Mouse (Mus musculus) midbrain, postnatal 0 days (tissue): ENCODE results near the gene Ctr9. TPM values are rescaled to one million over a fixed set of nuclear protein-coding genes. Genes with fewer than 3 reads are reported as not detected.
A peak's percentile ranks its signal among the peaks of the same experiment; 100 is the strongest.

Experiments used
- ATAC-seq: fragments of 200-750 bp; cut with Nextera tagmentation; 2 replicates; pipeline ENCODE4 v1.8.0; 2017; ENCODE audit warnings: moderate number of reproducible peaks, mild to moderate bottlenecking, moderate TSS enrichment, moderate library complexity; ENCODE audit not compliant: low FRiP score
- DNase-seq: peaks from one replicate; pipeline ENCODE4 v3.0.0-alpha.2; 2015; ENCODE audit warnings: low spot score
- H3K27ac ChIP-seq: fragments of 300-500 bp; sonication (generic); 2 replicates; pipeline ENCODE4 v1.5.1; 2014; ENCODE audit warnings: low read depth, mild to moderate bottlenecking, low read length, mixed read lengths
- H3K27me3 ChIP-seq: fragments of 300-500 bp; sonication (generic); 2 replicates; pipeline ENCODE4 v1.6.1; 2014; ENCODE audit warnings: low read length, control low read depth, mixed read lengths; ENCODE audit not compliant: insufficient read depth
- H3K36me3 ChIP-seq: fragments of 300-500 bp; sonication (generic); 2 replicates; pipeline ENCODE4 v1.6.1; 2014; ENCODE audit warnings: low read length, control low read depth, mixed read lengths; ENCODE audit not compliant: insufficient read depth
- H3K4me1 ChIP-seq: fragments of 300-500 bp; sonication (generic); 2 replicates; pipeline ENCODE4 v1.6.1; 2014; ENCODE audit warnings: mild to moderate bottlenecking, control low read depth, antibody characterized with exemption, low read length, mixed read lengths; ENCODE audit not compliant: insufficient read depth
- H3K4me2 ChIP-seq: fragments of 300-500 bp; sonication (generic); 2 replicates; pipeline ENCODE4 v1.6.1; 2014; ENCODE audit warnings: low read depth, mild to moderate bottlenecking, low read length, mixed read lengths; ENCODE audit not compliant: poor library complexity, severe bottlenecking
- H3K4me3 ChIP-seq: fragments of 300-500 bp; sonication (generic); 2 replicates; pipeline ENCODE4 v1.5.1; 2014; ENCODE audit warnings: low read depth, mild to moderate bottlenecking, low read length, moderate library complexity
- H3K9ac ChIP-seq: fragments of 300-500 bp; sonication (generic); replicated peaks from 2 replicates; pipeline ENCODE4 v1.6.1; 2014; ENCODE audit warnings: mild to moderate bottlenecking, low read length, moderate library complexity, mixed read lengths; ENCODE audit not compliant: poor library complexity, severe bottlenecking
- H3K9me3 ChIP-seq: fragments of 300-500 bp; sonication (generic); 2 replicates; pipeline ENCODE4 v1.6.1; 2016; ENCODE audit warnings: low read length, control low read depth
- CTCF ChIP-seq: IDR thresholded peaks from 2 replicates; pipeline ENCODE4 v1.5.1; 2016; ENCODE audit warnings: antibody characterized with exemption, mild to moderate bottlenecking
- WGBS: fragments of 180-500 bp; shearing (Covaris S2); extraction: QIAGEN DNeasy Blood & Tissue Kit; methylation state at CpG from one replicate; pipeline ENCODE4 v1.1.7; 2014; 5-methylcytosine and 5-hydroxymethylcytosine counted together
- polyA plus RNA-seq: library from polyadenylated mRNA; unstranded; fragments of >200 nt; fragmentation: Nextera tagmentation; extraction: Ambion mirVana; gene quantifications from 2 replicates; pipeline ENCODE4 v1.2.1, GENCODE M21; 2015
- total RNA-seq: library from RNA; depleted of rRNA; stranded (reverse); fragments of >200 nt; gene quantifications from 2 replicates; pipeline ENCODE4 v1.2.3, GENCODE M21; 2014

Gene Ctr9
- total and polyA plus RNA-seq, 2 experiments from 2014 or later, result 38.7 to 63.3 TPM

- H3K36me3 ChIP-seq, result no peaks in the 10 kb centered on the region
- H3K9me3 ChIP-seq, result no peaks in the 10 kb centered on the region
- WGBS, result 85% methylated on average over 4 of the region's 4 CpGs
- H3K9ac ChIP-seq, result no peak overlapping the region
- no peak for TF ChIP-seq CTCF
- no peaks in the 10 kb centered on the region for H3K27me3 ChIP-seq
- ATAC-seq (no peak), DNase-seq (no peak)
- H3K4me2 ChIP-seq, result no peak overlapping the region
- H3K4me1 ChIP-seq, result no peaks in the 10 kb centered on the region
- H3K27ac ChIP-seq, result no peak overlapping the region
- no peak overlapping the region for H3K4me3 ChIP-seq
Observed at GRCm38 (mm10) chr7:111020814-111021213, 7.9 kb upstream of the Ctr9 start.

GRCm38 (mm10) chr7:111024068-111024594 lies 4.6 kb upstream of the Ctr9 start:
- peak overlapping the region; percentile 12; the same call in 1 of the 2 replicates for H3K27ac ChIP-seq
- WGBS, result 17% methylated on average over 8 of the region's 8 CpGs
- no peak overlapping the region for H3K9ac ChIP-seq
- H3K4me3 ChIP-seq, result no peak overlapping the region
- no peaks in the 10 kb centered on the region for H3K9me3 ChIP-seq
- H3K27me3 ChIP-seq, result no peaks in the 10 kb centered on the region
- no peak overlapping the region for H3K4me2 ChIP-seq
- no peaks in the 10 kb centered on the region for H3K36me3 ChIP-seq
- no peak for TF ChIP-seq CTCF
- ATAC-seq (no peak), DNase-seq (peak; percentile 6)
- no peaks in the 10 kb centered on the region for H3K4me1 ChIP-seq

GRCm38 (mm10) chr7:111024912-111025311 lies 3.8 kb upstream of the Ctr9 start:
- 79% methylated on average over 4 of the region's 4 CpGs for WGBS
- TF ChIP-seq CTCF, result no peak
- no peak for ATAC-seq

GRCm38 (mm10) chr7:111029046-111029553 lies 349 bp downstream of the Ctr9 start:
- Histone ChIP-seq H3K4me2 (peak overlapping the region; percentile 64), H3K4me1 (peaks cover 5% of the 10 kb centered on the region; the same call in 1 of the 2 replicates), H3K9me3 (no peaks in the 10 kb centered on the region), H3K36me3 (peaks cover 3% of the 10 kb centered on the region; the same call in 1 of the 2 replicates), H3K4me3 (peak overlapping the region; percentile 59), H3K9ac (peak overlapping the region; percentile 73), H3K27ac (peak overlapping the region; percentile 94), H3K27me3 (no peaks in the 10 kb centered on the region)
- WGBS, result under 1% methylated on average over 29 of the region's 29 CpGs
- ATAC-seq, result peak; percentile 61
- TF ChIP-seq CTCF, result no peak
- no peak for DNase-seq

More at GRCm38 (mm10) chr7:111024912-111025311, 3.8 kb upstream of the Ctr9 start:
- Histone ChIP-seq H3K9ac (no peak overlapping the region), H3K27me3 (no peaks in the 10 kb centered on the region), H3K4me3 (no peak overlapping the region), H3K36me3 (no peaks in the 10 kb centered on the region), H3K27ac (no peak overlapping the region), H3K4me1 (peaks cover 4% of the 10 kb centered on the region; the same call in 1 of the 2 replicates), H3K9me3 (no peaks in the 10 kb centered on the region), H3K4me2 (no peak overlapping the region)
- no peak for DNase-seq

GRCm38 (mm10) chr7:111048920-111049319 lies 20.2 kb downstream of the Ctr9 start:
- H3K4me3 ChIP-seq, result no peak overlapping the region
- no peaks in the 10 kb centered on the region for H3K9me3 ChIP-seq
- peaks cover 63% of the 10 kb centered on the region for H3K36me3 ChIP-seq
- DNase-seq, result no peak
- H3K4me1 ChIP-seq, result no peaks in the 10 kb centered on the region
- no peak overlapping the region for H3K9ac ChIP-seq
- WGBS, result 85% methylated on average over 5 of the region's 5 CpGs
- no peak overlapping the region for H3K27ac ChIP-seq
- no peak for ATAC-seq
- H3K4me2 ChIP-seq, result no peak overlapping the region
- H3K27me3 ChIP-seq, result no peaks in the 10 kb centered on the region
- TF ChIP-seq CTCF, result no peak

GRCm38 (mm10) chr7:111049652-111050421 lies 21.1 kb downstream of the Ctr9 start:
- ATAC-seq (peak; percentile 54; the same call in 1 of the 2 replicates), DNase-seq (peak; percentile 75)
- H3K4me2 ChIP-seq, result no peak overlapping the region
- no peaks in the 10 kb centered on the region for H3K4me1 ChIP-seq
- WGBS, result 45% methylated on average over 6 of the region's 6 CpGs
- H3K9me3 ChIP-seq, result no peaks in the 10 kb centered on the region
- no peak overlapping the region for H3K27ac ChIP-seq
- H3K9ac ChIP-seq, result no peak overlapping the region
- no peak overlapping the region for H3K4me3 ChIP-seq
- no peaks in the 10 kb centered on the region for H3K27me3 ChIP-seq
- peak; percentile 82 for TF ChIP-seq CTCF
- H3K36me3 ChIP-seq, result peaks cover 63% of the 10 kb centered on the region
